Mouse (Mus musculus) C2C12 (cell line): ENCODE measurements around the gene Arhgap31. TPM values are rescaled to one million over a fixed set of nuclear protein-coding genes. Genes with fewer than 3 reads are reported as not detected.

Experiments used
- H3K27me3 ChIP-seq: one replicate; pipeline ENCODE4 v1.6.1; 2011; ENCODE audit not compliant: control insufficient read depth, insufficient read depth, insufficient read length
- H3K36me3 ChIP-seq: one replicate; pipeline ENCODE4 v1.6.1; 2011; ENCODE audit not compliant: control insufficient read depth, insufficient read depth
- H3K4me3 ChIP-seq: one replicate; pipeline ENCODE4 v1.5.1; 2011; ENCODE audit warnings: mild to moderate bottlenecking, control low read depth; ENCODE audit not compliant: poor library complexity, insufficient read depth, severe bottlenecking
- H3K79me2 ChIP-seq: one replicate; pipeline ENCODE4 v1.6.1; 2011; ENCODE audit not compliant: control insufficient read depth, insufficient read depth
- H3K79me3 ChIP-seq: one replicate; pipeline ENCODE4 v1.6.1; 2011; ENCODE audit warnings: low read depth, control low read depth
- H3ac ChIP-seq: one replicate; pipeline ENCODE3; 2011; ENCODE audit warnings: low read depth; ENCODE audit not compliant: control insufficient read depth, insufficient read length
- CEBPB ChIP-seq: IDR thresholded peaks from one replicate; pipeline ENCODE4 v1.6.1; 2011; ENCODE audit warnings: low read depth, mild to moderate bottlenecking, control low read depth, moderate library complexity
- CTCF ChIP-seq: IDR thresholded peaks from one replicate; pipeline ENCODE4 v1.5.1; 2011; ENCODE audit not compliant: control insufficient read depth, insufficient read depth, insufficient read length
- FOSL1 ChIP-seq: IDR thresholded peaks from one replicate; pipeline ENCODE4 v1.8.0; 2011; ENCODE audit warnings: mild to moderate bottlenecking, low read length; ENCODE audit not compliant: poor library complexity, insufficient read depth, severe bottlenecking
- MAX ChIP-seq: IDR thresholded peaks from one replicate; pipeline ENCODE4 v1.6.1; 2011; ENCODE audit warnings: mild to moderate bottlenecking, control low read depth
- MYOD1 ChIP-seq: IDR thresholded peaks from one replicate; pipeline ENCODE4 v1.6.1; 2011; ENCODE audit warnings: low read depth; ENCODE audit not compliant: control insufficient read depth, insufficient read length
- MYOG ChIP-seq: IDR thresholded peaks from one replicate; pipeline ENCODE4 v1.6.1; 2011; ENCODE audit not compliant: control insufficient read depth, insufficient read length; ENCODE audit errors: extremely low read depth
- USF1 ChIP-seq: IDR thresholded peaks from one replicate; pipeline ENCODE4 v1.6.1; 2011; ENCODE audit warnings: low read depth, mild to moderate bottlenecking, control low read depth, moderate library complexity
- polyA plus RNA-seq: library from polyadenylated mRNA; unstranded; fragments of >200 nt; fragmentation: generic; extraction: Trizol; gene quantifications from one replicate; pipeline ENCODE4 v1.2.1, GENCODE M21; 2012; ENCODE audit warnings: missing spikeins

Arhgap31 gene
- polyA plus RNA-seq, 1 experiment, result 15.7 TPM

- H3K27me3 ChIP-seq, result no peaks in the 10 kb centered on the region
- H3ac ChIP-seq, result no peak overlapping the region
- H3K79me3 ChIP-seq, result no peaks in the 10 kb centered on the region
- H3K36me3 ChIP-seq, result no peaks in the 10 kb centered on the region
- TF ChIP-seq CEBPB (no peak), MAX (no peak), CTCF (no peak)
- H3K4me3 ChIP-seq, result no peak overlapping the region
- no peaks in the 10 kb centered on the region for H3K79me2 ChIP-seq
Observed at GRCm38 (mm10) chr16:38730921-38731320, 17.8 kb upstream of the Arhgap31 start.

- Histone ChIP-seq H3K36me3 (no peaks in the 10 kb centered on the region), H3K79me3 (no peaks in the 10 kb centered on the region), H3ac (no peak overlapping the region), H3K79me2 (no peaks in the 10 kb centered on the region), H3K27me3 (no peaks in the 10 kb centered on the region), H3K4me3 (no peak overlapping the region)
- TF ChIP-seq CTCF, result peak; percentile 12
- no peak for TF ChIP-seq USF1
- TF ChIP-seq MYOG, result no peak
- TF ChIP-seq MAX, result no peak
- TF ChIP-seq CEBPB, result no peak
Observed at GRCm38 (mm10) chr16:38729610-38730288, 16.7 kb upstream of the Arhgap31 start.

GRCm38 (mm10) chr16:38729139-38729538 lies 16.1 kb upstream of the Arhgap31 start:
- Histone ChIP-seq H3K36me3 (no peaks in the 10 kb centered on the region), H3K79me2 (no peaks in the 10 kb centered on the region), H3K4me3 (no peak overlapping the region), H3K79me3 (no peaks in the 10 kb centered on the region), H3K27me3 (no peaks in the 10 kb centered on the region), H3ac (no peak overlapping the region)
- TF ChIP-seq USF1, result no peak
- no peak for TF ChIP-seq MAX
- TF ChIP-seq MYOD1, result no peak
- no peak for TF ChIP-seq MYOG

- no peaks in the 10 kb centered on the region for H3K79me2 ChIP-seq
- TF ChIP-seq MAX, result no peak
- no peak for TF ChIP-seq CTCF
- no peak for TF ChIP-seq CEBPB
- no peak for TF ChIP-seq USF1
- no peak for TF ChIP-seq FOSL1
- no peak for TF ChIP-seq MYOG
- TF ChIP-seq MYOD1, result no peak
Observed at GRCm38 (mm10) chr16:38728576-38729132, 15.6 kb upstream of the Arhgap31 start.

GRCm38 (mm10) chr16:38724974-38725373 lies 11.9 kb upstream of the Arhgap31 start:
- no peaks in the 10 kb centered on the region for H3K79me3 ChIP-seq

More at GRCm38 (mm10) chr16:38728576-38729132, 15.6 kb upstream of the Arhgap31 start:
- H3K27me3 ChIP-seq, result no peaks in the 10 kb centered on the region
- H3K36me3 ChIP-seq, result no peaks in the 10 kb centered on the region
- no peaks in the 10 kb centered on the region for H3K79me3 ChIP-seq
- H3ac ChIP-seq, result no peak overlapping the region
- H3K4me3 ChIP-seq, result no peak overlapping the region

GRCm38 (mm10) chr16:38724256-38724655 lies 11.2 kb upstream of the Arhgap31 start:
- no peaks in the 10 kb centered on the region for H3K36me3 ChIP-seq
- H3K79me3 ChIP-seq, result no peaks in the 10 kb centered on the region
- TF ChIP-seq MAX (no peak), CEBPB (no peak), MYOG (no peak), USF1 (no peak), CTCF (no peak), FOSL1 (no peak), MYOD1 (no peak)
- H3ac ChIP-seq, result no peak overlapping the region
- H3K4me3 ChIP-seq, result no peak overlapping the region
- no peaks in the 10 kb centered on the region for H3K27me3 ChIP-seq
- no peaks in the 10 kb centered on the region for H3K79me2 ChIP-seq

More at GRCm38 (mm10) chr16:38724974-38725373, 11.9 kb upstream of the Arhgap31 start:
- TF ChIP-seq USF1, result no peak
- TF ChIP-seq MYOD1, result no peak
- no peak for TF ChIP-seq CTCF
- no peak for TF ChIP-seq CEBPB
- TF ChIP-seq MAX, result no peak
- TF ChIP-seq MYOG, result no peak
- no peak for TF ChIP-seq FOSL1
- Histone ChIP-seq H3ac (no peak overlapping the region), H3K27me3 (no peaks in the 10 kb centered on the region), H3K36me3 (no peaks in the 10 kb centered on the region), H3K79me2 (no peaks in the 10 kb centered on the region), H3K4me3 (no peak overlapping the region)
